Comparison of ENCODE assay signal across 8 mouse cellular contexts in genomic region chr10:73098966-73099845, GRCm38 (mm10). TPM values are rescaled to one million over a fixed set of nuclear protein-coding genes. Genes with fewer than 3 reads are reported as not detected.
A peak's percentile ranks its signal among the peaks of the same experiment; 100 is the strongest.
DNase-seq lines count a peak whose midpoint lies in the region; ATAC-seq and TF ChIP-seq lines count a peak whose summit lies in the region.

Gene Pcdh15 (plus strand): TSS chr10:73099342.

- H3K27ac ChIP-seq in liver, adult 2 months (replicated peaks; ENCODE audit: insufficient read depth, low read depth, low read length): no peak within 1 kb of the TSS
- peak within 1 kb of the TSS; percentile 8; the same call in 1 of the 2 replicates for H3K27ac ChIP-seq in hindbrain, embryonic 12.5 days
- H3K27ac ChIP-seq in liver, embryonic 12.5 days: no peak within 1 kb of the TSS

- no peak for TF ChIP-seq POLR2A in liver, adult 2 months (IDR thresholded peaks at IDR 0.05; ENCODE audit: extremely low read depth, insufficient read depth, low read length)

- H3K4me3 ChIP-seq in liver, adult 2 months (ENCODE audit: insufficient read depth, low read depth, low read length): peak within 1 kb of the TSS; percentile 29
- H3K4me3 ChIP-seq in hindbrain, embryonic 12.5 days: peak within 1 kb of the TSS; percentile 55
- peak within 1 kb of the TSS; percentile 32 for H3K4me3 ChIP-seq in liver, embryonic 12.5 days

- no peaks in the 10 kb centered on the region for H3K4me1 ChIP-seq in liver, adult 2 months (ENCODE audit: control insufficient read depth, insufficient read depth, low read length)
- H3K4me1 ChIP-seq in hindbrain, embryonic 12.5 days: peaks cover 11% of the 10 kb centered on the region
- H3K4me1 ChIP-seq in liver, embryonic 12.5 days: no peaks in the 10 kb centered on the region

- H3K9ac ChIP-seq in liver, adult 2 months (ENCODE audit: low read depth, low read length): no peak within 1 kb of the TSS
- peak within 1 kb of the TSS; percentile 55 for H3K9ac ChIP-seq in hindbrain, embryonic 12.5 days
- no peak within 1 kb of the TSS for H3K9ac ChIP-seq in liver, embryonic 12.5 days

- H3K36me3 ChIP-seq in liver, adult 2 months (ENCODE audit: control insufficient read depth, insufficient read depth, low read length): no peaks in the 10 kb centered on the region
- no peaks in the 10 kb centered on the region for H3K36me3 ChIP-seq in hindbrain, embryonic 12.5 days
- no peaks in the 10 kb centered on the region for H3K36me3 ChIP-seq in liver, embryonic 12.5 days

- WGBS in liver, adult 2 months: 2% methylated on average over 79 of the region's 79 CpGs
- under 1% methylated on average over 78 of the region's 79 CpGs for WGBS in hindbrain, embryonic 12.5 days
- WGBS in liver, embryonic 12.5 days (ENCODE audit: insufficient replicate concordance): 1% methylated on average over 76 of the region's 79 CpGs

- H3K9me3 ChIP-seq in hindbrain, embryonic 12.5 days (replicated peaks): no peaks in the 10 kb centered on the region
- H3K9me3 ChIP-seq in liver, embryonic 12.5 days (replicated peaks): no peaks in the 10 kb centered on the region

- peak; percentile 7 for DNase-seq in adrenal gland, adult 2 months
- DNase-seq in adrenal gland, postnatal 36 days: no peak
- DNase-seq in liver, adult 2 months (ENCODE audit: extremely low read depth, low read depth, low spot score): no peak
- DNase-seq in liver: no peak
- DNase-seq in right cerebral cortex, postnatal 14 days: peak; percentile 40
- DNase-seq in spleen, adult 18-20 months: no peak

- peak; percentile 53 for ATAC-seq in hindbrain, embryonic 12.5 days (ENCODE audit: low FRiP score)
- ATAC-seq in liver, embryonic 12.5 days: no peak

- H3K4me2 ChIP-seq in hindbrain, embryonic 12.5 days (replicated peaks): peak within 1 kb of the TSS; percentile 83
- H3K4me2 ChIP-seq in liver, embryonic 12.5 days: peak within 1 kb of the TSS; percentile 63

- no peak for TF ChIP-seq CTCF in liver, adult 2 months (IDR thresholded peaks at IDR 0.05; ENCODE audit: low read depth, low read length)

- H3K27me3 ChIP-seq in liver, adult 2 months (ENCODE audit: control insufficient read depth, insufficient read depth, low read length): peaks cover 17% of the 10 kb centered on the region; the same call in 1 of the 2 replicates
- H3K27me3 ChIP-seq in hindbrain, embryonic 12.5 days: peaks cover 48% of the 10 kb centered on the region
- peaks cover 62% of the 10 kb centered on the region for H3K27me3 ChIP-seq in liver, embryonic 12.5 days (replicated peaks)

- H3K79me2 ChIP-seq in liver, adult 2 months (ENCODE audit: control insufficient read depth, insufficient read depth, low read length): no peaks in the 10 kb centered on the region

RNA-seq across cellular contexts. Expression of gene Pcdh15, which starts in this region (rescaled TPM):
- total RNA-seq in adrenal gland, adult 2 months (2021): 1 to 10 TPM; 5.0 to 7.9 TPM
- 0.26 and 1.2 TPM in 2 replicates for polyA plus RNA-seq in adrenal gland, adult 2 months (2012; rRNA removed)
- total RNA-seq in adrenal gland, postnatal 36 days (2021): 1 to 10 TPM; 4.1 to 4.3 TPM
- total RNA-seq in liver, adult 2 months (2014; rRNA removed): 0.09 and 0.34 TPM in 2 replicates
- polyA plus RNA-seq in liver, adult 2 months (2012; rRNA removed): 0.04 TPM in 1 of 2 replicates, not detected in the other
- 4.8 and 4.9 TPM in 2 replicates for polyA plus RNA-seq in hindbrain, embryonic 12.5 days (2016; fragmentation: Nextera tagmentation; extraction: Ambion mirVana)
- 0.39 and 0.66 TPM in 2 replicates for polyA plus RNA-seq in liver, embryonic 12.5 days (2016; fragmentation: Nextera tagmentation; extraction: Ambion mirVana)

Comparison
In these comparisons a context has a peak if more than half of its experiments do, and no peak if none do; other contexts are left out.
1. DNase-seq: peak in adrenal gland, adult 2 months (single experiment) and right cerebral cortex, postnatal 14 days (single experiment); none in adrenal gland, postnatal 36 days (0 of 2), liver, adult 2 months (single experiment), liver (single experiment) and spleen, adult 18-20 months (0 of 2).
2. Peak in every context shown above with its lines, with median percentiles within 50 percentile points of each other: H3K4me3 ChIP-seq.